Mouse (Mus musculus) forebrain, embryonic 15.5 days (tissue): ENCODE measurements at regions not wholly inside any gene's neighbourhood (a gene's known extent, or its start where the extent isn't known, plus 50 kb on each side); places are given as distances from the start of the nearest gene placed in this dataset.

Experiments used
- ATAC-seq: fragments of 200-750 bp; cut with Nextera tagmentation; replicated peaks from 2 replicates; pipeline ENCODE4 v1.8.0; 2017; ENCODE audit warnings: mild to moderate bottlenecking, moderate TSS enrichment, moderate library complexity
- H3K27ac ChIP-seq: fragments of 300-500 bp; sonication (generic); replicated peaks from 2 replicates; pipeline ENCODE4 v1.5.1; 2015; ENCODE audit warnings: mild to moderate bottlenecking, inconsistent platforms
- H3K27me3 ChIP-seq: fragments of 300-500 bp; sonication (generic); 2 replicates; pipeline ENCODE4 v1.6.1; 2015; ENCODE audit warnings: inconsistent platforms
- H3K36me3 ChIP-seq: fragments of 300-500 bp; sonication (generic); 2 replicates; pipeline ENCODE4 v1.6.1; 2015; ENCODE audit warnings: mild to moderate bottlenecking, inconsistent platforms
- H3K4me1 ChIP-seq: fragments of 300-500 bp; sonication (generic); 2 replicates; pipeline ENCODE4 v1.6.1; 2015; ENCODE audit warnings: inconsistent platforms
- H3K4me2 ChIP-seq: fragments of 300-500 bp; sonication (generic); replicated peaks from 2 replicates; pipeline ENCODE4 v1.6.1; 2015; ENCODE audit warnings: mild to moderate bottlenecking, inconsistent platforms
- H3K4me3 ChIP-seq: fragments of 300-500 bp; sonication (generic); 2 replicates; pipeline ENCODE4 v1.5.1; 2015; ENCODE audit warnings: mild to moderate bottlenecking, inconsistent platforms
- H3K9ac ChIP-seq: fragments of 300-500 bp; sonication (generic); replicated peaks from 2 replicates; pipeline ENCODE4 v1.6.1; 2015; ENCODE audit warnings: mild to moderate bottlenecking, inconsistent platforms
- H3K9me3 ChIP-seq: fragments of 300-500 bp; sonication (generic); 2 replicates; pipeline ENCODE4 v1.6.1; 2016; ENCODE audit warnings: inconsistent platforms
- WGBS: fragments of 180-500 bp; shearing (Covaris S2); methylation state at CpG from one replicate; pipeline ENCODE4 v1.1.7; 2015; ENCODE audit warnings: mixed read lengths; 5-methylcytosine and 5-hydroxymethylcytosine counted together

- H3K27ac ChIP-seq, result no peak overlapping the region
These were observed 119.1 kb upstream of the Gdf10 start for GRCm38 (mm10) chr14:33804321-33804720.

GRCm38 (mm10) chr14:33804721-33805120 lies 118.7 kb upstream of the Gdf10 start:
- Histone ChIP-seq H3K4me3 (no peak overlapping the region), H3K9ac (no peak overlapping the region), H3K4me1 (no peaks in the 10 kb centered on the region), H3K4me2 (no peak overlapping the region), H3K36me3 (no peaks in the 10 kb centered on the region), H3K27ac (no peak overlapping the region), H3K9me3 (no peaks in the 10 kb centered on the region), H3K27me3 (no peaks in the 10 kb centered on the region)
- WGBS, result 64% methylated on average over 6 of the region's 6 CpGs
- ATAC-seq, result no peak

More at GRCm38 (mm10) chr14:33804321-33804720, 119.1 kb upstream of the Gdf10 start:
- H3K4me3 ChIP-seq, result no peak overlapping the region
- no peak overlapping the region for H3K9ac ChIP-seq
- H3K4me1 ChIP-seq, result no peaks in the 10 kb centered on the region
- no peak for ATAC-seq
- WGBS, result 88% methylated on average over 3 of the region's 3 CpGs
- no peaks in the 10 kb centered on the region for H3K9me3 ChIP-seq
- no peaks in the 10 kb centered on the region for H3K27me3 ChIP-seq
- no peaks in the 10 kb centered on the region for H3K36me3 ChIP-seq
- H3K4me2 ChIP-seq, result no peak overlapping the region

- no peak for ATAC-seq
- H3K4me2 ChIP-seq, result no peak overlapping the region
- H3K9me3 ChIP-seq, result no peaks in the 10 kb centered on the region
- H3K9ac ChIP-seq, result no peak overlapping the region
- H3K36me3 ChIP-seq, result no peaks in the 10 kb centered on the region
- H3K27ac ChIP-seq, result no peak overlapping the region
- no peaks in the 10 kb centered on the region for H3K27me3 ChIP-seq
- no peak overlapping the region for H3K4me3 ChIP-seq
- 76% methylated on average over 7 of the region's 7 CpGs for WGBS
- no peaks in the 10 kb centered on the region for H3K4me1 ChIP-seq
These were observed 116.2 kb upstream of the Gdf10 start for GRCm38 (mm10) chr14:33807196-33807595.

- no peak for ATAC-seq
- Histone ChIP-seq H3K4me3 (no peak overlapping the region), H3K27me3 (no peaks in the 10 kb centered on the region), H3K9ac (no peak overlapping the region), H3K27ac (no peak overlapping the region), H3K36me3 (no peaks in the 10 kb centered on the region), H3K4me2 (no peak overlapping the region), H3K4me1 (no peaks in the 10 kb centered on the region), H3K9me3 (no peaks in the 10 kb centered on the region)
- WGBS, result 80% methylated on average over 11 of the region's 11 CpGs
These were observed 114.7 kb upstream of the Gdf10 start for GRCm38 (mm10) chr14:33808593-33809265.

- H3K27ac ChIP-seq, result no peak overlapping the region
- H3K27me3 ChIP-seq, result no peaks in the 10 kb centered on the region
- no peak overlapping the region for H3K4me3 ChIP-seq
- H3K9me3 ChIP-seq, result no peaks in the 10 kb centered on the region
- H3K4me1 ChIP-seq, result no peaks in the 10 kb centered on the region
- ATAC-seq, result no peak
- H3K4me2 ChIP-seq, result no peak overlapping the region
- H3K9ac ChIP-seq, result no peak overlapping the region
- WGBS, result 66% methylated on average over 4 of the region's 4 CpGs
- H3K36me3 ChIP-seq, result no peaks in the 10 kb centered on the region
These were observed 112.8 kb upstream of the Gdf10 start for GRCm38 (mm10) chr14:33810584-33810983.

GRCm38 (mm10) chr14:33811241-33811640 lies 112.1 kb upstream of the Gdf10 start:
- Histone ChIP-seq H3K36me3 (no peaks in the 10 kb centered on the region), H3K4me1 (no peaks in the 10 kb centered on the region), H3K27me3 (no peaks in the 10 kb centered on the region), H3K4me2 (no peak overlapping the region), H3K27ac (no peak overlapping the region), H3K9ac (no peak overlapping the region), H3K4me3 (no peak overlapping the region), H3K9me3 (no peaks in the 10 kb centered on the region)
- ATAC-seq, result no peak
- WGBS, result 44% methylated on average over 3 of the region's 3 CpGs

GRCm38 (mm10) chr14:33812266-33812665 lies 111.1 kb upstream of the Gdf10 start:
- Histone ChIP-seq H3K9me3 (no peaks in the 10 kb centered on the region), H3K27ac (no peak overlapping the region), H3K4me3 (no peak overlapping the region), H3K36me3 (no peaks in the 10 kb centered on the region), H3K4me2 (no peak overlapping the region), H3K9ac (no peak overlapping the region), H3K27me3 (no peaks in the 10 kb centered on the region), H3K4me1 (no peaks in the 10 kb centered on the region)
- 72% methylated on average over 8 of the region's 8 CpGs for WGBS
- peak; percentile 55; the same call in 1 of the 2 replicates for ATAC-seq

- H3K9me3 ChIP-seq, result no peaks in the 10 kb centered on the region
- no peak for ATAC-seq
- no peak overlapping the region for H3K27ac ChIP-seq
- H3K36me3 ChIP-seq, result no peaks in the 10 kb centered on the region
- no peaks in the 10 kb centered on the region for H3K27me3 ChIP-seq
- no peak overlapping the region for H3K4me2 ChIP-seq
- H3K9ac ChIP-seq, result no peak overlapping the region
- no peak overlapping the region for H3K4me3 ChIP-seq
- WGBS, result 78% methylated on average over 4 of the region's 4 CpGs
- no peaks in the 10 kb centered on the region for H3K4me1 ChIP-seq
These were observed 110.6 kb upstream of the Gdf10 start for GRCm38 (mm10) chr14:33812772-33813171.

- Histone ChIP-seq H3K4me2 (no peak overlapping the region), H3K4me1 (no peaks in the 10 kb centered on the region), H3K27ac (no peak overlapping the region), H3K27me3 (no peaks in the 10 kb centered on the region), H3K4me3 (no peak overlapping the region), H3K9ac (no peak overlapping the region), H3K9me3 (no peaks in the 10 kb centered on the region), H3K36me3 (no peaks in the 10 kb centered on the region)
- WGBS, result 90% methylated on average over 3 of the region's 3 CpGs
- ATAC-seq, result no peak
These were observed 110.1 kb upstream of the Gdf10 start for GRCm38 (mm10) chr14:33813274-33813673.

GRCm38 (mm10) chr14:33814107-33814506 lies 109.3 kb upstream of the Gdf10 start:
- H3K4me3 ChIP-seq, result no peak overlapping the region
- no peak overlapping the region for H3K9ac ChIP-seq
- no peak overlapping the region for H3K4me2 ChIP-seq
- H3K27me3 ChIP-seq, result no peaks in the 10 kb centered on the region
- H3K4me1 ChIP-seq, result no peaks in the 10 kb centered on the region
- no peak for ATAC-seq
- H3K27ac ChIP-seq, result no peak overlapping the region
- H3K36me3 ChIP-seq, result no peaks in the 10 kb centered on the region
- no peaks in the 10 kb centered on the region for H3K9me3 ChIP-seq
- WGBS, result 80% methylated on average over 1 of the region's 1 CpGs

GRCm38 (mm10) chr14:33814599-33814998 lies 108.8 kb upstream of the Gdf10 start:
- Histone ChIP-seq H3K36me3 (no peaks in the 10 kb centered on the region), H3K9me3 (no peaks in the 10 kb centered on the region), H3K4me2 (no peak overlapping the region), H3K4me1 (no peaks in the 10 kb centered on the region), H3K4me3 (no peak overlapping the region), H3K9ac (no peak overlapping the region), H3K27ac (no peak overlapping the region), H3K27me3 (no peaks in the 10 kb centered on the region)
- ATAC-seq, result no peak
- 88% methylated on average over 2 of the region's 2 CpGs for WGBS

- Histone ChIP-seq H3K4me1 (peaks cover 7% of the 10 kb centered on the region; the same call in 1 of the 2 replicates), H3K9me3 (no peaks in the 10 kb centered on the region), H3K4me2 (no peak overlapping the region), H3K27ac (no peak overlapping the region), H3K4me3 (no peak overlapping the region), H3K36me3 (no peaks in the 10 kb centered on the region), H3K9ac (no peak overlapping the region), H3K27me3 (no peaks in the 10 kb centered on the region)
- no peak for ATAC-seq
- WGBS, result 95% methylated on average over 14 of the region's 14 CpGs
These were observed 102.7 kb upstream of the Gdf10 start for GRCm38 (mm10) chr14:33820541-33821260.
